Mouse (Mus musculus) embryonic facial prominence, embryonic 11.5 days (tissue): ENCODE results near the gene Nrxn1. TPM values are rescaled to one million over a fixed set of nuclear protein-coding genes. Genes with fewer than 3 reads are reported as not detected.

Experiments
- ATAC-seq: fragments of 200-750 bp; cut with Nextera tagmentation; replicated peaks from 2 replicates; pipeline ENCODE4 v1.8.0; 2017; ENCODE audit warnings: low read depth; ENCODE audit not compliant: insufficient number of reproducible peaks, low FRiP score, low TSS enrichment
- DNase-seq: peaks from one replicate; pipeline ENCODE4 v3.0.0-alpha.2; 2015; ENCODE audit warnings: low spot score
- H3K27ac ChIP-seq: fragments of 300-500 bp; sonication (generic); replicated peaks from 2 replicates; pipeline ENCODE4 v1.5.1; 2014; ENCODE audit warnings: mild to moderate bottlenecking, low read depth, low read length, control low read depth
- H3K27me3 ChIP-seq: fragments of 300-500 bp; sonication (generic); 2 replicates; pipeline ENCODE4 v1.6.1; 2014; ENCODE audit warnings: mild to moderate bottlenecking, low read length, moderate library complexity, mixed read lengths; ENCODE audit not compliant: control insufficient read depth, insufficient read depth
- H3K36me3 ChIP-seq: fragments of 300-500 bp; sonication (generic); replicated peaks from 2 replicates; pipeline ENCODE4 v1.6.1; 2014; ENCODE audit warnings: low read depth, mild to moderate bottlenecking, low read length, moderate library complexity, mixed read lengths; ENCODE audit not compliant: control insufficient read depth, insufficient read depth
- H3K4me1 ChIP-seq: fragments of 300-500 bp; sonication (generic); 2 replicates; pipeline ENCODE4 v1.6.1; 2014; ENCODE audit warnings: low read length, mixed read lengths; ENCODE audit not compliant: control insufficient read depth, insufficient read depth
- H3K4me2 ChIP-seq: fragments of 300-500 bp; sonication (generic); 2 replicates; pipeline ENCODE4 v1.6.1; 2014; ENCODE audit warnings: low read depth, mild to moderate bottlenecking, control low read depth, low read length, moderate library complexity
- H3K4me3 ChIP-seq: fragments of 300-500 bp; sonication (generic); 2 replicates; pipeline ENCODE4 v1.5.1; 2014; ENCODE audit warnings: low read depth, low read length, control low read depth
- H3K9ac ChIP-seq: fragments of 300-500 bp; sonication (generic); replicated peaks from 2 replicates; pipeline ENCODE4 v1.6.1; 2014; ENCODE audit warnings: mild to moderate bottlenecking, control low read depth, low read length
- H3K9me3 ChIP-seq: fragments of 300-500 bp; sonication (generic); replicated peaks from 2 replicates; pipeline ENCODE4 v1.6.1; 2016; ENCODE audit warnings: mild to moderate bottlenecking, low read length, inconsistent platforms, mixed read lengths; ENCODE audit not compliant: control insufficient read depth
- WGBS: fragments of 180-500 bp; shearing (Covaris S2); extraction: QIAGEN DNeasy Blood & Tissue Kit; methylation state at CpG from one replicate; pipeline ENCODE4 v1.1.7; 2014; 5-methylcytosine and 5-hydroxymethylcytosine counted together
- polyA plus RNA-seq: library from polyadenylated mRNA; unstranded; fragments of >200 nt; fragmentation: Nextera tagmentation; extraction: Ambion mirVana; gene quantifications from 2 replicates; pipeline ENCODE4 v1.2.1, GENCODE M21; 2014

Gene Nrxn1
- polyA plus RNA-seq, 1 experiment from 2014 or later = 4.6 TPM

DNA sequence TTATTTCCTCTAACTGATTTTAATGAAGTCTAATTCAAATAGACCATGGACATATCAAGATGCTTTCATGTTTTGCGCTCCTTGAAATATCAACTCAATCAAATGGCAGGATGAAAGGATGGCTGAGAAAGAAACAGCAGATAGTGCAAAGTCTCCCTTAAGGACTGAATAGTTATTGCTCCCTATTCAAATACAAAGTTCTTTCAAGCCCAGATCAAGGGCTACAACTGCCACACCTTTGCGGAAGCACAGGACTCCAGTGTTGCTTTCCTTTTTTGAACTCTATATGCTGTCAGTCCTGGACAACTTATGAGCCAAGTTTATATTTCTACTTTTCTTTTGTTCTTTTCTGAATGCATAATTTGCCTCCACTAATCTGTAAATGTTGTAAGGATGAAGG, 157.9 kb downstream of the Nrxn1 start:
- DNase-seq (no peak), ATAC-seq (no peak)
- Histone ChIP-seq H3K27ac (no peak overlapping the region), H3K9me3 (no peaks in the 10 kb centered on the region), H3K36me3 (no peaks in the 10 kb centered on the region), H3K27me3 (no peaks in the 10 kb centered on the region), H3K4me2 (no peak overlapping the region), H3K4me3 (no peak overlapping the region), H3K4me1 (no peaks in the 10 kb centered on the region), H3K9ac (no peak overlapping the region)
- 96% methylated on average over 2 of the region's 2 CpGs for WGBS

DNA sequence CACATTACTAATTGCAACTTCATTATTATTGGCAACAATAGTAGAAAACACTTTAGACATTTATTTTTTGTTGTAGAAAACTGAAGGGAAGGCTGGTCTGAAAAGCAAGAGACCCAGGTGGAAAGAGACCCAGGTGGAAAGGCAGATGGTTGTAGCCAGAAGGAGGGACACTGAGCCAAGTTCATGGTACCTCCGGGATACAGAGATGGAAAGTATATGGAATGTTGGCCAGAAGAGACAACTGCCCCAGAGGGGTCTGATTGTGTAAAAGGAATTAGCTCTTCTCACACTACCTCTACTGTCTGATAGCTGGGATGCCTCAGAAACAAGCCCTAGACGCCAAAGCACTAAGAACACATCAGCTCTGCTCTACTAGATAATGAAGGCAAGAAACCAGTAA, 179.6 kb downstream of the Nrxn1 start:
- Histone ChIP-seq H3K27ac (no peak overlapping the region), H3K27me3 (no peaks in the 10 kb centered on the region), H3K9ac (no peak overlapping the region), H3K36me3 (no peaks in the 10 kb centered on the region), H3K4me1 (no peaks in the 10 kb centered on the region), H3K9me3 (no peaks in the 10 kb centered on the region), H3K4me3 (no peak overlapping the region), H3K4me2 (no peak overlapping the region)
- no peak for DNase-seq
- 81% methylated on average over 2 of the region's 2 CpGs for WGBS
- no peak for ATAC-seq

DNA sequence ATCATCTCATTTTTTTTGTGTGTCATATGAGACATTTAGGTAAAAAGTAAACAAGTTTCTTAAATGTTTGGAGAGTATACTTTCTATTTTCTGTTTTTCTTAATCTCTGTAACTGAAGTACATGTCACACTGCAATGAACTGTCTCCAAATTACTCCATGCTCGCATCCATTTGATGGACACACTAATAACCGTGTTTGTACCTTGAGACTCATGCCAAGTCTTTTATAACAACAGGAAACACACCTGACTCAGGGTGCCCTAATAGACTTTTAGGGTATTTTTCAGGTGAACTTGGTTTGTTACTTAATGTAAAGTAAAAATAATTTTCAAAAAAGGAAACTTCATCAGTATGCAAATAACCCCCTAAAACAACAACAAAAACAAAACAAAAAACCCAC, 180.1 kb downstream of the Nrxn1 start:
- WGBS = 80% methylated on average over 2 of the region's 2 CpGs
- Histone ChIP-seq H3K4me3 (no peak overlapping the region), H3K36me3 (no peaks in the 10 kb centered on the region)

DNA sequence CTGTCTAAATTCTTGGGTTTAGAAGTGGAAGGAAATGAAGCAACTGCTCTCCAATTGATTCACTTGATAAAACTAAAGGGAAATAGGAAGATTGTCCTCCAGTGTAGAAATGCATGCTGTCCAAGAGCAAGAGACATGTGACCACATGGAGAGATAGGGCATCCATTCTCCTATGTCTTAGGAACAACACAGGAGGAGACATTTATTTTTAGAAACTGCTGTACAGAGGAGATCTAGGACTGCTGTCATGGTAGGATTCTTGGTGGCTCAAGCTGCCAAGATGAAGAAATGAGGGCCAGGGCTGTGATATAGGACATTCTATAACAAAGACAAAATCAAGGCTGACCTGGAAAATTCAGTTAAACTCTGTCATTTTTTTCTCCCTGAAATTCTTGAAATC, 180.5 kb downstream of the Nrxn1 start:
- H3K4me3 ChIP-seq = no peak overlapping the region
- no peak for ATAC-seq
- DNase-seq = no peak
- no peaks in the 10 kb centered on the region for H3K27me3 ChIP-seq
- H3K4me1 ChIP-seq = no peaks in the 10 kb centered on the region
- H3K9me3 ChIP-seq = no peaks in the 10 kb centered on the region
- no peaks in the 10 kb centered on the region for H3K36me3 ChIP-seq
- no peak overlapping the region for H3K4me2 ChIP-seq
- no peak overlapping the region for H3K9ac ChIP-seq
- H3K27ac ChIP-seq = no peak overlapping the region

More for the DNA sequence above, 180.1 kb downstream of the Nrxn1 start:
- Histone ChIP-seq H3K4me1 (no peaks in the 10 kb centered on the region), H3K27ac (no peak overlapping the region), H3K9ac (no peak overlapping the region), H3K27me3 (no peaks in the 10 kb centered on the region), H3K9me3 (no peaks in the 10 kb centered on the region), H3K4me2 (no peak overlapping the region)
- ATAC-seq = no peak
- no peak for DNase-seq

DNA sequence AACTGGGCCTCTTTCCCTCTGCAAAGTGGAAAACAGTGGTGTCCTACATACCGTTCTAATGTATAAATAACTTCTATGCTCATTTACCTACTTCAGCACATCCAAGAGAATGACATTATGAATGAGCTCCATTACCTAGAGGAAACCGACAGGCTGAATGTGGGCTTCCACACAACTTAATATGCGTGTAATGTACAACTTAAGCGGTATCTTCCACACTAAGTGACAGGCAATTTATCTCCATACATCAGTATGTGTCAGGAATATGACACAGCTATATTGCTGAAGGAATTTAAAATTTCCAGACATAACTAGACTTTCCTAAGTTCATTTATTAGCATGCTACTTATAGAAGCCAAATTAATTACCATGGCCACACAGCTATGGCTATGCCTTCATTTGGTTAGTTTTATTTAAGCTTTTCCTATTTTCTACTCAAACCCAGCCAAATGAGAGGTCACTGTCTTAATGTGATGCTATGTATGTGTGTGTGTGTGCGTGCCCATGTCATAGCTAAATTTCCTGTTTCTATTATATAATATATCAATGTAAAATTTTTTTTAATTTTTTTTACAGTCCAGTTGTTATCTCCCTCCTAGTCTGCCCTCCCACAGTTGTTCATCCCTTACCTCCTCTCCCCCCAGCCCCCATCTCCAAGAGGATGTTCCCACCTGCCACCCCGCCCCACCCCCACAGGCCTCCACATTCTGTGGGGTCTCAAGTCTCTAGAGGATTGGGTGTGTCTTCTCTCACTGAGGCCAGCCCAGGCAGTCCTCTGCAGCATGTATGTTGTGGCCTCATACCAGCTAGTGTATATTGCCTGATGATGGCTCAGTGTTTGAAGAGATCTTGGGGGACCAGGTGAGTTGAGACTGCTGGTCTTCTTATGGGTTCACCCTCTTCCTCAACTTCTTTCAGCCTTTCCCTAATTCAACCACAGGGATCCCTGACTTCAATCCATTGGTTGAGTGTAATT, 186.5 kb downstream of the Nrxn1 start:
- DNase-seq (no peak), ATAC-seq (no peak)
- H3K4me2 ChIP-seq = no peak overlapping the region
- no peak overlapping the region for H3K27ac ChIP-seq
- H3K9me3 ChIP-seq = no peaks in the 10 kb centered on the region
- 82% methylated on average over 6 of the region's 6 CpGs for WGBS
- H3K36me3 ChIP-seq = no peaks in the 10 kb centered on the region
- H3K4me1 ChIP-seq = no peaks in the 10 kb centered on the region
- no peaks in the 10 kb centered on the region for H3K27me3 ChIP-seq
- H3K4me3 ChIP-seq = no peak overlapping the region
- no peak overlapping the region for H3K9ac ChIP-seq

DNA sequence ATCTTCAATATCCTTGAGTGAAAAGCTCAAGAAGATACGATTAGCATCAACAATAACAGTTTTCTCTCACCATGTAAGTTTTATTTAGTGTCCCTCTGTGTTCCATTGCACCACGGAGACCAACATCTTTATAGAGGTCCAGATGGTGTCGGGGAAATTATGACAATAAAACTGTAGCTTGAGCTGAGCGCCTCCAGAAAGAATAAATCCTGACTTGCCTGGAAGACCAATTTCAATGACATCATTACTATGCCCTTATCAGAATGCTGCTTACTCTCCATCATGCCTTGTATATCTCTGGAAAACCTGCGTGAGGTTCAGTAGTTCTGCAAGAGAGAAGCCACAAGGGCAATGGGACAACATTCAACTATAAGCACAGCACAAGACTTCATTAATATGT, 187.7 kb downstream of the Nrxn1 start:
- no peaks in the 10 kb centered on the region for H3K27me3 ChIP-seq
- 90% methylated on average over 5 of the region's 5 CpGs for WGBS
- H3K9me3 ChIP-seq = no peaks in the 10 kb centered on the region
- no peak overlapping the region for H3K4me2 ChIP-seq
- no peak overlapping the region for H3K9ac ChIP-seq
- no peak overlapping the region for H3K4me3 ChIP-seq
- no peaks in the 10 kb centered on the region for H3K4me1 ChIP-seq
- no peak overlapping the region for H3K27ac ChIP-seq
- DNase-seq = no peak
- no peaks in the 10 kb centered on the region for H3K36me3 ChIP-seq
- no peak for ATAC-seq

DNA sequence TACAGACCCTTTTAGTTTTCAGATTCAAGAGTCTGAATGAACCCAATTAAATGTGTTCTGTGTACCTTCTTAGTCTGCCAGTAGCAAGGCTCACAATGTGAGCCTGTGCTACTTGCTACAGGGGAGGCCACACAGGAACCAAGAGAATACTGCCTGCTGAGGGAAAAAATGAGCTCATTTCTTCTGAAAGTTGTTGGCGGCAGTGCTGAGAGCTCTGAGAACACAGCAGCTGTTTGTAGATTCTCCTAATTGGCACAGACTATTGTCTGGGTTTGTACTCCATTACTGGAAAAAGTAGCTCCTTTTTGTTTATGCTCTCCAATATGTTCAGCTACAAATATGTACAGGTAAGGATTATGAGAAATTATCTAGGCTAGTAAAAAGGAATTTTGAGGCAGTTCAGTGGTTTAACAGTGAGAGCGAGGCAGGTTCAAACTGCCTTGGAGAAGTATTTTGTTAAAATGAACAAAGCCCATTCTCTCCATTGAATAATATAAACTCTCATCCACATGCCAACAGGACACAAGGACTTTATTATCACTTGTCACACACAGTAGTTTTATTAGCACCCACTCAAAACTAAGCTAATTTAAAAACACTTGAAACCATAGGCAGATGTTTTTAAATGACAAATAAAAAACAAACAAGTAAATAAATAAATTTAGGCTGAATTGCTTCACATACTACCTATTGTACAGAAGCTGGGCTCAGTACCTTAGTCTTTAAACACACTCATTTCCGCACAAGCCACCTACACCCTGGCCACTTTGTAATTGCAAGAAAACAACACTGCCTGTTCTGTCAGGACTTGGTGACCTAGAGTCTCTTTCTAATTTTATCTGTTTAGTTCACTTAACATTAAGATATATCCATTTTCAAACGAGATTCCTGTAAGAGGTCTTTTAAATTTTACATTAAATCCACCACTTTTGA, 200.3 kb downstream of the Nrxn1 start:
- 49% methylated on average over 4 of the region's 4 CpGs for WGBS
- Histone ChIP-seq H3K4me1 (no peaks in the 10 kb centered on the region), H3K27ac (no peak overlapping the region), H3K27me3 (no peaks in the 10 kb centered on the region), H3K9me3 (no peaks in the 10 kb centered on the region), H3K36me3 (no peaks in the 10 kb centered on the region), H3K4me2 (no peak overlapping the region), H3K9ac (no peak overlapping the region), H3K4me3 (no peak overlapping the region)
- ATAC-seq = no peak
- DNase-seq = peak; percentile 44

DNA sequence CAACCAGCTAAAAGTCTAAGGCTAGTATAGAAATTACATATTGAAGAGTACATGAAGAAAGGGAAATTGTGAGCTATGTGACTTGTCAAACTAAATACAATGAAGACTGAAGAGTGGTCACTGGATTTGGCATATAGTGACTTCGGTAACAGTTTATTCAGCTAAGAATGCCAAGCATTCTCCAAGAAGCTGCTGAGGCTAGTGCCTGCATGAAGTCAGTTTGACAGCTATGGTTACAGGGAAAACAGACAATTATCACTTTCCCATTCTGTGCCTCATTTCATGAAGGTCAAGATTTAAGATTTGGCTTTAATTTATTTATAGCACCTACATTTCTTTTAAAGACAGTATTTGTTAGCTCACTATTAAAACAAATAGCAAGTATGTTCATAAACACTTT, 201.2 kb downstream of the Nrxn1 start:
- Histone ChIP-seq H3K36me3 (no peaks in the 10 kb centered on the region), H3K4me3 (no peak overlapping the region), H3K27me3 (no peaks in the 10 kb centered on the region), H3K4me2 (no peak overlapping the region), H3K9me3 (no peaks in the 10 kb centered on the region), H3K9ac (no peak overlapping the region), H3K27ac (no peak overlapping the region), H3K4me1 (no peaks in the 10 kb centered on the region)
- WGBS = 54% methylated on average over 1 of the region's 1 CpGs
- DNase-seq (no peak), ATAC-seq (no peak)
